Mouse (Mus musculus): ENCODE data around the gene Dapk2.

- TF ChIP-seq CTCF (IDR thresholded peaks at IDR 0.05; ENCODE audit: control insufficient read depth, insufficient read depth, insufficient read length), result no peak
- no peak for TF ChIP-seq MYOD1 (IDR thresholded peaks at IDR 0.05; ENCODE audit: control insufficient read depth, insufficient read length, low read depth)
- no peak for TF ChIP-seq MAX (IDR thresholded peaks at IDR 0.05)
- TF ChIP-seq CEBPB (IDR thresholded peaks at IDR 0.05; ENCODE audit: low read depth), result no peak
- TF ChIP-seq USF1 (IDR thresholded peaks at IDR 0.05; ENCODE audit: low read depth), result no peak
- no peak for TF ChIP-seq FOSL1 (IDR thresholded peaks at IDR 0.05; ENCODE audit: insufficient read depth, low read length, poor library complexity, severe bottlenecking)
Measured at GRCm38 (mm10) chr9:66245707-66246106, 87.7 kb downstream of the Dapk2 start.

All from C2C12 (cell line).